Mouse (Mus musculus) mature B cell (primary cell): ENCODE measurements at regions not wholly inside any gene's neighbourhood (a gene's known extent, or its start where the extent isn't known, plus 50 kb on each side); places are given as distances from the start of the nearest gene placed in this dataset.

Experiments
- in situ Hi-C: fragments of 300-500 bp; cut with MboI; formaldehyde crosslinking; loops from 2 replicates; pipeline ENCODE4 v1.14.3; 2019

GRCm38 (mm10) chr3:115816328-115817160 lies 71.1 kb upstream of the Dph5 start:
- in situ Hi-C loops, result no loop called here

GRCm38 (mm10) chr3:115817771-115818170 lies 69.9 kb upstream of the Dph5 start:
- in situ Hi-C loops, result no loop called here

- in situ Hi-C loops, result no loop called here
Observed at GRCm38 (mm10) chr3:115818734-115819133, 68.9 kb upstream of the Dph5 start.

- in situ Hi-C loops, result no loop called here
Observed at GRCm38 (mm10) chr3:115819401-115820138, 68.1 kb upstream of the Dph5 start.

- in situ Hi-C loops, result no loop called here
Observed at GRCm38 (mm10) chr3:115820139-115820481, 67.5 kb upstream of the Dph5 start.

GRCm38 (mm10) chr3:115821627-115822026 lies 66.0 kb upstream of the Dph5 start:
- in situ Hi-C loops, result no loop called here

- in situ Hi-C loops, result no loop called here
Observed at GRCm38 (mm10) chr3:115822491-115822890, 65.1 kb upstream of the Dph5 start.

GRCm38 (mm10) chr3:115823741-115824140 lies 63.9 kb upstream of the Dph5 start:
- in situ Hi-C loops, result no loop called here

GRCm38 (mm10) chr3:115824792-115825191 lies 62.8 kb upstream of the Dph5 start:
- in situ Hi-C loops, result no loop called here

GRCm38 (mm10) chr3:115835381-115835780 lies 52.3 kb upstream of the Dph5 start:
- in situ Hi-C loops, result no loop called here

- in situ Hi-C loops, result no loop called here
Observed at GRCm38 (mm10) chr3:115837617-115838216, 49.9 kb upstream of the Dph5 start.
